Mouse (Mus musculus) brown adipose tissue, adult 24 weeks (tissue): Measurements from ENCODE around the gene Tcp11. TPM values are rescaled to one million over a fixed set of nuclear protein-coding genes. Genes with fewer than 3 reads are reported as not detected.

Experiments
- H3K27ac ChIP-seq: fragments of 200-500 bp; replicated peaks from 2 replicates; pipeline ENCODE4 v1.5.1; 2012; ENCODE audit warnings: low read depth, mild to moderate bottlenecking, low read length
- H3K4me1 ChIP-seq: fragments of 200-500 bp; 2 replicates; pipeline ENCODE4 v1.6.1; 2012; ENCODE audit warnings: low read length, mixed read lengths; ENCODE audit not compliant: control insufficient read depth, insufficient read depth, insufficient read length
- H3K4me3 ChIP-seq: fragments of 200-500 bp; 2 replicates; pipeline ENCODE4 v1.5.1; 2012; ENCODE audit warnings: low read depth, mild to moderate bottlenecking, low read length, moderate library complexity; ENCODE audit not compliant: insufficient read depth
- polyA plus RNA-seq: library from polyadenylated mRNA; stranded (reverse); fragments of >200 nt; gene quantifications from 2 replicates; pipeline ENCODE4 v1.2.4, GENCODE M21; 2012; ENCODE audit not compliant: missing spikeins, insufficient read depth, insufficient read length

Tcp11 gene
- polyA plus RNA-seq: not detected in 2 replicates

DNA sequence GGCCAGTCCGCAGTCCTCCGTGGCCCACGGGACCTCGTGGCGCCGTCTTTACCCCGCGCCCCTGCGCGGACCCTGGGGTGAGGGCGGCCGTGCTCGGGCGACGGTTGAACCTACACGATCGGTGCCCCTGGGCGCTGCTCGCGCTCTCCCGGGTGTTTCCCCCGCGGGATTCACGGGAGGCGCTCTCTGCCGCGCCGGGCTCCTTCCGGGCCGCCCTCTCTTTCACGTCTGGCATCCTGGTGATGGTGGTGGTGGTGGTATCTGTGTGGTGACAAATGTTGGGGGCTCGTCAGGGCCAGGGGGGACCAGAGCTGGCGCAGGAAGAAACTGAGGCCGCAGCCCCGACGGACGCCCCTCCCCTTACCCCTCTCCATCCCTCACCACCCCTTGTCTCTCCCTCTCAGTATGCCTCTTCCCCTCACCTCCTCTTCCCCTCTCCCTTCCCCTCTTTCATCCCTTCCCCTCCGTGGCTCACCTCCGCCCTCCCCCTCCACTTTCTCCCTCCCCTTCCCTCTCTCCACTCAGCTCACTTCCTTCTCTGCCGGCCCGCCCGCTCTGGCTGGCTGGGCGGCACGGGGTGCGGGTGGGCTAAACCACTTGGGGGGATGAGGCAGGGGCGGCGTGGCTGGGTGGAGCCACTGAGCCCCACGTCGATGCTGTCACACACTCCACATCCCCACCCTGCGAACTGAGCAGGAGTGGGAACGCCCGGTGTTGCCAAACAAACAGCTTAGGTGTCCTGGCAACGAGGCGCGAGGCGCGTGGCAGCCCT is at the start of gene Tcp11:
Gene Tcp11 (minus strand): TSS at position 595 of the 772 bp plus-strand sequence.
- H3K27ac ChIP-seq: no peak within 1 kb of the TSS
- no peaks in the 10 kb centered on the region for H3K4me1 ChIP-seq
- peak within 1 kb of the TSS; percentile 56 for H3K4me3 ChIP-seq

DNA sequence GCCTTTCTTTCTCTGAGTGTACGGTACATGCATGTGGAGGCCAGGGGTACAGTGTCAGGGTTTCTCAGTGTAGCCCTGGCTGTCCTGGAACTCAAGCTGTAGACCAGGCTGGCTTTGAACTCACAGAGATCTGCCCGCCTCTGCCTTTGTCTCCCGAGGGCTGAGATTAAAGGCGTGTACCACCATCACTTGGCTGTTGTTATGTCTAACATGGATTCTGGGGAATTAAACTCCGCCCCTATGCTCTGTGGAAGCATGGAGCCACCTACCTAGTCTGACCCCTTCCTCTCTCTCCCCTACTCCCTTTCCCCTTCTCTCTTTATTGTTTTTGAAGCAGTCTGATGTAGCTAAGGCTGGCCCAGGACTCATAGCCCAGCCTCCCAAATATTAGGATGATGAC is 49.4 kb upstream of the Tcp11 start:
- no peak overlapping the region for H3K4me3 ChIP-seq
- H3K4me1 ChIP-seq: no peaks in the 10 kb centered on the region
- H3K27ac ChIP-seq: no peak overlapping the region

DNA sequence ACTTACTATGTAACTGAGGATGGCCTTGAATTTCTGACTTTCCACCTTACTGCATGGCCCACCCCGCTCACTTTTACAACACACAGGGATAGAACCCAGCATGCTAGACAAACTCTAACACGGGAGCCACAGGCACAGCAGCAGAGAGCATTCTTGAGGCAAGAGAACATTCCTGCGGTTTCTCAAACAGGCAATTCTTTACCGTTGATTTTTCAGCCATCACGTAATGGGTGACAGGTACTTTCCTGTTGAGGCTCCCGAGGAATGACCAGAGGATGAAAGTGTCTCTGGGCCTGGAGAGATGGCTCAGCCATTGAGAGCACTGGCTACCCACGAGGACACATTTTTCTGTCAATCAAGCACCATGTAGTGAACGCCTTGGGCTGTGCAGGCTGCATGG is 43.9 kb upstream of the Tcp11 start:
- Histone ChIP-seq H3K27ac (no peak overlapping the region), H3K4me1 (no peaks in the 10 kb centered on the region), H3K4me3 (no peak overlapping the region)

DNA sequence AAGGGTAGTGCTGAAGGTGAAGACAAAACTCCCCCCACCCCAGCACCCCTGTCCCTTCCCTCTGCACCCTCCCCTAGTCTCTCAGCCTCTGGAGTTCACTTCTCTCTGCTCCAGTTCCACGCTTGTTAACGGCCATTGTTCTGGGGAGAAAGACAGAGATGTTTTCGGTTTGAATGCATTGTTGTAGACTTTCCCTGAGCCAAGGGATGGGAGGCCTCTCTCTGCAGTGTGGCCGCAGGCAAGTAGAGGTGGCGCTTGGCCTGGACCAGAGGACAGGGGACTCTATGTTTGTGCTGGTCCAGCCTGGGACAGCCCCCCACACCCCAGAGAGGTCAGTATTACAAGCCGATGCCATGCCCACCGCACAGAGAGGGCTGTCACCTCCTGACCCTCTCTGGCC is 43.2 kb upstream of the Tcp11 start:
- Histone ChIP-seq H3K27ac (no peak overlapping the region), H3K4me3 (no peak overlapping the region), H3K4me1 (no peaks in the 10 kb centered on the region)

DNA sequence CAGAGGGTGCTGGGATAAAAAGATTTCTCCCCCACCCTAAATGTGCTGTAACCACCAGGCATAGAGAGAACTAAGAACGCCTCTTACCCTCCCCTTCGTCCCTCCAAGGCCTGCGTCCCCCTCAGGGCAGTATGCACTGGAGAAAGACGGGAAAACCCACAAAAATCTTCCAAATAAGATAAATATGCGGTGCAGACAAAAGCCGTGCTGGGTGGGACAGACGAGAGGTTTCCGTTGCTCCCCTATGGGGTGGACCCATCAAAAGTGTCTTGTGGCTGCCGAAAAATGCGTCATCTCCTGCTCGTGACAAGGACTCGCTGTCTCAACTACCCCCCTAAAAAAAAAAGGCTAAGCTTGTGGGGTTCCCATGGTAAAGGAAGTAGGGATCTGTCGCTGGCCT is 42.5 kb upstream of the Tcp11 start:
- Histone ChIP-seq H3K4me1 (no peaks in the 10 kb centered on the region), H3K4me3 (no peak overlapping the region), H3K27ac (no peak overlapping the region)

DNA sequence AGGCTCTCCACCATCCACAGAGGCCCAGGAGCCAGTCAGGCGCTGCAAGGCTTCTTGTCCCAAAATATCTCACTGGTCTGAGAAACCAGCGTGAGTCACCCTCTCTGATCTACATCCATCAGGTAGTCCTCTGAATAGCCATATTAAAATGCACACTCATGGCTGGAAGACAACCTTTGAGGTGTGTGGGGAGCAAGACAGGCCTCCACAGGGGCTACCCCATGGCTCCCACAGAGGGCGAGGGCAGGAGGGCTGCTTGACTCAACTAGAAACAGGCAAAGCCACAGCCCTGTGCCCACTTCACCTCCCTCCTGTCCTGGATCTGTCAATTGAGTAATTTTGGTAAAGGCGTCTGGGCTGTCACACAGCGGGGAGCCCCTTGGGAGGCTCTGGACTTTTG is 40.0 kb upstream of the Tcp11 start:
- no peaks in the 10 kb centered on the region for H3K4me1 ChIP-seq
- H3K4me3 ChIP-seq: no peak overlapping the region
- no peak overlapping the region for H3K27ac ChIP-seq

DNA sequence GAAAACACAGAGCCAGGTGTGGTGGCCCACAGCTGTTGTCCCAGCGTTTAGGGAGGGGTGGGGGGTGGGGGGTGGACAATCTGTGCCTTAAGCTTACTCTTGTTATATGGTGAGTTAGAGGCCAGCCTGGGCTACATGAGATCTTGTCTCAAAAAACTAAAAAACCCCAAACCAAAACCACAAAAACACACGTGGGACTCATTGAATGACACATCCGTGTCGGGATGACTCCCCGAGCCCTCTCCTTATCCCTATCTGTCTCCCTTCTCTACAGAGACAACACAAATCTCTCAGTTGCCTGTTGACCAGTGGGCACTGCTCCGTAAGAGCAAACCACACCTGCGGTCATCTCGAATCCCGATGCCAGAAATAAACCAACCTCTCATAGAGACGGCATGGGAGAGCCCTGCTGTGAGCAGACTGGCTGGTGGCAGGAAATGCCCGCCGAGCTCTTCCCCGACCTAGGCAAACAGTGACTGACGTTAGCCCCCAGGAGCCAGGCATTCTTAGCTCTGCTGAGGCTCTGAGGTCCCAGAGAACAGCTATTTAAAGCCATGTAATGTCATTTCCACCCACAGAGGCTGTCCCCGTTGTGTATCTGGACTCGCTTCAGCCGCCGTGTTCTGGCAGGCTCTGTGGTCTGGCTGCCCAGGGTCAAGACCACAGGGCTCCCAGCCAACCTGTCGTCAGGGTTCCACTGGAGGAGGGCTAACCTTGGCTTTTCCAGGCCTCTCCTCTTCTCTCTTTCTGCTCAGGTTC is 37.2 kb upstream of the Tcp11 start:
- Histone ChIP-seq H3K27ac (no peak overlapping the region), H3K4me3 (no peak overlapping the region), H3K4me1 (no peaks in the 10 kb centered on the region)

DNA sequence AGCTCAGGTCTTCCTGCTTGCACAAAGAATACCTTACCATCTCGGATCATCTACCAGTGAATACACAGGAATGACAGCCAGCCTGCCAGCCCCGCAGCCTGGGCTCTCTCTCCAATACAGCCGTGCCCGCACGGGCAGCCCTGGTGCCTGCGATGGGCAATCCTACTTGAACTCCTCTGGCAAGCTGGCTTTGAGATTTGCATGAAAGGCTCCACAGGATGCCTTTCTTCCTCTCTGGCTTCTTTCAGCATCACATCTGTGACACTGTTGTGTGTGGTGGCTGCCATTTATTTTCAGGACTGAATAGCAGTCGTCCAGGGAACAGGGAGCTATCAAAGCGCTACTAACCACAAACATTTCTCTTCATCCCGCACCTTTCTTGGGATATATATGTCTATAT is 35.9 kb upstream of the Tcp11 start:
- Histone ChIP-seq H3K4me3 (no peak overlapping the region), H3K27ac (no peak overlapping the region), H3K4me1 (no peaks in the 10 kb centered on the region)

DNA sequence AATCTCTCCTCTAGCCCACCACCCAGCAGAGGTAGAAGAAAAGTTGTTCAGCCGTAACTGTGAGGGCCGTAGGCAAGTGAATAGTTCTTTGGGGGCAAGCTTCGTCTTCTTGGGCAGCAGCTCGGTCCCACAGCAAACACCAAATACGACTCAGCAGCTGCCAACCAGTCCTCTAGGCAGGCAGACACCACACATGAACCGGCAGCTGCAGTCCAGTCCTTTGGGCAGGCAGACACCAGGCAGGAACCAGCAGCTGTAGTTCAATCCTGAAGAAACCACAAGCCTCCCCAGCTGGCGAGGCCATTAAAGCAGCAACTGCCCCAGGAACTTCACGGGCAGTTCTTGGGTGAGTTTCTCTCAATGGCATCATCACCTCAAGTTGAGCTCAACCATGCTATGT is 31.8 kb upstream of the Tcp11 start:
- no peak overlapping the region for H3K27ac ChIP-seq
- no peaks in the 10 kb centered on the region for H3K4me1 ChIP-seq
- no peak overlapping the region for H3K4me3 ChIP-seq

DNA sequence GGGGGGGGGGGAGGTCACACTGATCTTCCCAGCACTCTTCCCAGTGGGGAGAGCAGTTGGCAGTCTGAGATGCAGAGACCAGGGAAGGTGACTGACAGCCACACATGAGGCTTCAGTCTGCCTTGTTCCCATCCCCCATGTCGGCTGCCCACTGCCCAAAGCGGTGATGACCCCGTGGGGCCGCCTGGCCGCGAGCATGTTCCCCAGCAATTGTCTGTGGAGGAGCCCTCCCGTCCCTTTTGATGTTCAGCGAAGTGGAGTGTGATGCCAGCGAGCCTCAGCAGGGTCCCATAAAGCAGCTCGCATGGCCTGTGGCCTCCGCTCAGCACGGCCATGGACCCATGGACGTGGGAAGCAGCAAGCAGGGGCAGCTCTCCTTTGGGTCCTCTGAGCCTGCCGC is 26.8 kb upstream of the Tcp11 start:
- Histone ChIP-seq H3K4me3 (no peak overlapping the region), H3K4me1 (no peaks in the 10 kb centered on the region), H3K27ac (no peak overlapping the region)

DNA sequence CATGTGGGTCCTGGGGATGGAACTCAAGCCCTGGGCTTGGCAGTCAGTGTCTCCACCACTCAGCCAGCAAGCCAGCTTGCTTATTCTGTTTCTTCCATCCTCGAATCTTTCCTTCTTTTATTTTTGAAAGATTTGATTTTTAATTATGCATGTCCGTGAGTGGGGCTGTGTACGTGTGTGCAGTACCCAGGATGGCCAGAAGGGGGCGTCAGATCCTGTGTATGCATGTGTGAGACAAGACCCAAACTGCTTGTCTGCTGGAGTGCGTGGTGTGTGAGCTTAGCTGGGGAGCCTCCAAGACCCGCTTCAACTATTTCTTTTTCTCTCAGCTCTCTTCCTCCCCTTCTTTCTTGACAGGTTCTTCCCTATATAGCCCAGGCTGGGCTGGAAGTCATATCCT is 25.9 kb upstream of the Tcp11 start:
- Histone ChIP-seq H3K27ac (no peak overlapping the region), H3K4me1 (no peaks in the 10 kb centered on the region), H3K4me3 (no peak overlapping the region)

DNA sequence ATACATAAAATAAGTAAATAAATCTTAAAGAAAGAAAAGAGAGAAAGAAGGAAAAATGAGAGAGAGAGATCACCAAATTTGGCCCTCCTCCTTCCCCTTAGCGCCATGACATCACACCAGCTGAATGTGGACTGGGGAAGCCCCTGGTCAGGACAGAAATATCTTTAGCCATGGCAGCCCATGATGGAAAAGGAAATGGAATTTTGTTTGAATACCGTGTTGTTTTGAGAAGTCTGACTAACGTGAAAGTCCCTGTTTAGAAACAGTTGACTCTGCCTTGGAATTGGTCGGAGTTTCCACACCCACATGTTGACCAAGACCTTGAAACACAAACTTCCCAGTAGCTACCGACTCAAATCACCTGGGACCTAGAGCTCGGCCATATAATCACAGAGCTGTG is 24.0 kb upstream of the Tcp11 start:
- H3K27ac ChIP-seq: no peak overlapping the region
- H3K4me1 ChIP-seq: no peaks in the 10 kb centered on the region
- H3K4me3 ChIP-seq: no peak overlapping the region

DNA sequence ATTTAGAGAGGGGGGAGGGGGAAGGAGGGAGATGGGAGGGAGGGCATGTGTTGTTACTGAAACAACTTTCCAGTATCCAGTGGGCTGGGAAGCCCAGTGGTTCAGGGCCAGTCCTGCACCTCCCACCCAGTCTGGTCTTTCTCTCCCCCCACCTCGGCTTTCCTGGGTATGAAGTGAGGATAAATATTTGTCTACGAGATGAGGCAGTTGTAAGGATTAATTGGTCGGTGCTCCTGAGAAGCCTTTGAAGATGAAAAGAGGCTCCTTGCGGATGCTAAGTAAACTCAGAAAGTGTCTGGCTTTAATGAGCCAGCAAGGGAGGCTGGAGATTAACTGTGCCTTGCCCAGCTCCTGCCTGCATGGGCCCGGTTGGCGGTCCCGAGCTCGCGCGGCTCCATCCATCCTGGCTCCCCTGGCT is 21.5 kb upstream of the Tcp11 start:
- Histone ChIP-seq H3K27ac (no peak overlapping the region), H3K4me1 (no peaks in the 10 kb centered on the region), H3K4me3 (no peak overlapping the region)

DNA sequence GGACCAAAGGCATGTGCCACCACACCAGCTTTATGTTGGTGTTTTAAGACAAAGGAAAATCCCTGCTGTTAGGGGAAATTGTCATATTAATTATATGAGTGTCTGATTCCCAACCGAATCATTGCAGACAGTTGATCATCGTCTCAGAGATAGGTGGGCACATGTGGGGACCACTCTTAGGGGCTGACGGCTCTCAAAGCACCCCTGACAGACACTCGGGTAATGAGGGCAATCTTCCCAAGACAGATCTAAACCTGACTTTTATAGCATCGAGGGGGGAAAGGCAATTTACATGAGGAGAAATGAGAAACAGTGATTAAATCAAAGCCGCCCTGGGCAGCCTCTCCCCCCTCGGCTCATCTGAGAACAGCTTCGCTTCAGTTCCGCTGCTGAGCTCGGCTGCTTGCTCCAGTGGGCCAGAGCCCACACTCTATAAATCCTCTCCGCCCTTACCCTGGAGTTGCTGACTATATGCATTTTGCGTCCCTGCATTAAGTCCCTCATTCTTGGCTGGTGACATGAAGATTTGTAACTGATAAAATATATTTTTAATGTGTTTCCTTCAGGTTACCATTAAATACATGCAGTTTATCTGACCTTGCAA is 20.9 kb upstream of the Tcp11 start:
- Histone ChIP-seq H3K27ac (no peak overlapping the region), H3K4me1 (no peaks in the 10 kb centered on the region), H3K4me3 (no peak overlapping the region)

DNA sequence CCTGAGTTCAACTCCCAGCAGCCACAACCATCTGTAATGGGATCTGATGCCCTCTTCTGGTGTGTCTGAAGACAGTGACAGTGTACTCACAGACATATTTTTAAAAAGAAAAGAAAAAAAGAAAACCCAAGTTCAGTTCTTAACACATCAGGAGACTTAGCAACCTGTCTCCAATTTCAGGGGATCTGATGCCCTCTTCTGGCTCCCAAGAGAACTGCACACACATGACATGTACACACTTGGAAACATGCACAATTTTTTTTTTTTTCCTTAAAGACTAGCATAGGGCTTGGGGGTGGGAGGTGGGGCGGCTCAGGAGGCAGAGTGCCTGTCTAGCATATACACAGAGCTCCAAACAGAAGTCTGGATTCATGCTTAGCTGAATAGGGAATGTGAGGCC is 20.2 kb upstream of the Tcp11 start:
- H3K4me1 ChIP-seq: no peaks in the 10 kb centered on the region
- no peak overlapping the region for H3K27ac ChIP-seq
- no peak overlapping the region for H3K4me3 ChIP-seq
